Mouse (Mus musculus) small intestine, adult 2 months (tissue): ENCODE data around the gene Gsdmc4. TPM values are rescaled to one million over a fixed set of nuclear protein-coding genes. Genes with fewer than 3 reads are reported as not detected.
"Not testable (repeated sequence)": the region's sequence is repeated elsewhere in the genome, so short reads cannot be mapped to it uniquely, and the experiment has no call there.

Experiments
- H3K27ac ChIP-seq: fragments of 200-500 bp; 2 replicates; pipeline ENCODE4 v1.5.1; 2012; ENCODE audit warnings: low read depth, low read length, control low read depth, inconsistent platforms; ENCODE audit not compliant: insufficient read depth
- H3K27me3 ChIP-seq: fragments of 200-500 bp; 2 replicates; pipeline ENCODE4 v1.6.1; 2012; ENCODE audit warnings: mild to moderate bottlenecking, moderate library complexity, low read length, inconsistent platforms; ENCODE audit not compliant: control insufficient read depth, insufficient read depth
- H3K36me3 ChIP-seq: fragments of 200-500 bp; 2 replicates; pipeline ENCODE4 v1.6.1; 2012; ENCODE audit warnings: mild to moderate bottlenecking, low read length, control low read depth, inconsistent platforms; ENCODE audit not compliant: control insufficient read depth, insufficient read depth
- H3K4me1 ChIP-seq: fragments of 200-500 bp; 2 replicates; pipeline ENCODE4 v1.6.1; 2012; ENCODE audit warnings: low read length, inconsistent platforms, mixed read lengths; ENCODE audit not compliant: control insufficient read depth, insufficient read depth, insufficient read length
- H3K4me3 ChIP-seq: fragments of 200-500 bp; 2 replicates; pipeline ENCODE4 v1.5.1; 2012; ENCODE audit warnings: low read depth, mild to moderate bottlenecking, control low read depth, inconsistent platforms, low read length, moderate library complexity
- CTCF ChIP-seq: fragments of 200-500 bp; IDR thresholded peaks from 2 replicates; pipeline ENCODE4 v1.5.1; 2012; ENCODE audit warnings: low read depth, mild to moderate bottlenecking, control low read depth, inconsistent platforms, low read length, moderate library complexity, mixed read lengths; ENCODE audit not compliant: insufficient replicate concordance, insufficient read length; ENCODE audit errors: extremely low read depth
- POLR2A ChIP-seq: fragments of 200-500 bp; IDR thresholded peaks from 2 replicates; pipeline ENCODE4 v1.6.1; 2012; ENCODE audit warnings: low read depth, mild to moderate bottlenecking, control low read depth, inconsistent platforms, low read length, moderate library complexity
- WGBS: fragments of 180-500 bp; shearing (Covaris S2); methylation state at CpG from one replicate; pipeline ENCODE4 v1.1.7; 2018; 5-methylcytosine and 5-hydroxymethylcytosine counted together
- polyA plus RNA-seq: library from polyadenylated mRNA; depleted of rRNA; stranded (reverse); fragments of >200 nt; gene quantifications from 2 replicates; pipeline ENCODE4 v1.2.3, GENCODE M21; 2012; rRNA removed

Gene Gsdmc4
- polyA plus RNA-seq, result 1.1 and 30.6 TPM in 2 replicates

DNA sequence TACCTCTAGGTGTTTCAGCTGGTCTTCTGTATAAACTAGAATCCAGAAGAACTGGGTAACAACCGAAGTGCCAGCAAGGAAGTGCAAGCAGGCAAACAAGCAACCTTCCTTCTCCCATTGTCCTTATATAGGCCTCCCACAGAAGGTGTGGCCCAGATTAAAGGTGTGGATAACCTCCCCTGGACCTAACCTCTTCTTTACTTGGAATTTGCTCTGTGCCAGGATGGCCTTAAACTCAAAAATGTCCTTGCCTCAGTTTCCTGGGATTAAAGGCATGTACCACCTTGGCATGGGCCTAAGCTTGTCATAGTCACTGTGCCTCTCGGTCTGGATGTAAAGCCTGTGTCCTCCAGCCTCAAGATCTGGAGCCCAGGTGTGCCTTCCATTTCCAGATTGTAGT lies at the start of gene Gsdmc4:
Gene Gsdmc4 (minus strand): TSS at position 101 of the 400 bp plus-strand sequence.
- not testable (repeated sequence) for H3K4me3 ChIP-seq
- WGBS, result 63% methylated on average over 2 of the region's 2 CpGs

DNA sequence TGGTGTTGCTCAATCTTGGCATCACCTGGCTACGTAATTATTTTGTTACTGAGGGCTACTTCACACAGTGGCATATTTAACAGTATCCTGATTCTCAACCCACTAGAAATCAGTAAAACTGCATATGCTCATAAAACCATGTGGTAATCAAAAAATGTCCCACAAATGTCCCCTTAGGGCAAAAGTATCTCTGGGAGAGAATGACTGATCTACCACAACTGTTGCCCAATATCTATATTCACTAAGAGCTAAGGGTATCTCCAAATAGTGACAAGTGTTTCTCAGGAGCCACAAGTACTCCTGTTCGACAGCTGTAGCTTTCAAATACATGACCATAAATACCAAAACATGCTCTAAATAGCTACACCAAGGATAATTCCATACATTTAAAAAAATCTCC lies 48.4 kb upstream of the Gsdmc4 start:
- Histone ChIP-seq H3K4me1 (no peaks in the 10 kb centered on the region), H3K4me3 (no peak overlapping the region), H3K36me3 (no peaks in the 10 kb centered on the region), H3K27me3 (no peaks in the 10 kb centered on the region), H3K27ac (no peak overlapping the region)
- 88% methylated on average over 2 of the region's 2 CpGs for WGBS
- no peak for TF ChIP-seq CTCF
- no peak for TF ChIP-seq POLR2A

More for the DNA sequence above, at the start of gene Gsdmc4:
- H3K27ac ChIP-seq, H3K36me3 ChIP-seq, H3K4me1 ChIP-seq, H3K27me3 ChIP-seq: not testable (repeated sequence)

- TF ChIP-seq CTCF, result no peak
- TF ChIP-seq POLR2A, result no peak
Measured at GRCm38 (mm10) chr15:63957553-63957952, 45.5 kb upstream of the Gsdmc4 start.

GRCm38 (mm10) chr15:63953256-63953655 lies 41.2 kb upstream of the Gsdmc4 start:
- no peaks in the 10 kb centered on the region for H3K4me1 ChIP-seq
- TF ChIP-seq POLR2A (no peak), CTCF (no peak)
- H3K27me3 ChIP-seq, result no peaks in the 10 kb centered on the region
- no peak overlapping the region for H3K4me3 ChIP-seq
- H3K27ac ChIP-seq, result no peak overlapping the region
- WGBS, result 77% methylated on average over 4 of the region's 4 CpGs
- peaks cover 10% of the 10 kb centered on the region; the same call in 1 of the 2 replicates for H3K36me3 ChIP-seq

More at GRCm38 (mm10) chr15:63957553-63957952, 45.5 kb upstream of the Gsdmc4 start:
- Histone ChIP-seq H3K27me3 (no peaks in the 10 kb centered on the region), H3K36me3 (no peaks in the 10 kb centered on the region), H3K27ac (no peak overlapping the region), H3K4me3 (no peak overlapping the region), H3K4me1 (no peaks in the 10 kb centered on the region)

DNA sequence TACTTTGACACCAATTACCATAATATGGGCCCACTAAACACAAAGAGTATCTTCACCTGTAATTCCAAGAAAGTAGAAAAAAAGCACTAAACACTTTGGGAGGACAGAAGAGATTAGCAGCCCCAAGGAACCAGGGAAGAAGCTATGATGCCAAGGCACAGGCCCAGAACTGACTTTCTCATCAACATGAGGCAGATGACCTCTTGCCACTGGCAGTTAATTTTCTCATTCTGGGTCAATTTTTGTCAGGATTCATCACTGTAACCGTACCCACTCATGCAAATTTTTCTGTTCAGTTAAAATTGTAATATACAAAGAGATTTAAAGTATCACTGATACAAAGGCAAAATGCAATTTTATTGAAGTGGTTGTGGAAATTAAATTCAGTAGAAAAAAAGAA lies 29.1 kb upstream of the Gsdmc4 start:
- peaks cover 33% of the 10 kb centered on the region for H3K36me3 ChIP-seq
- WGBS, result 94% methylated on average over 1 of the region's 1 CpGs
- TF ChIP-seq POLR2A (no peak), CTCF (no peak)
- H3K4me3 ChIP-seq, result no peak overlapping the region
- no peaks in the 10 kb centered on the region for H3K4me1 ChIP-seq
- H3K27ac ChIP-seq, result no peak overlapping the region
- H3K27me3 ChIP-seq, result no peaks in the 10 kb centered on the region

GRCm38 (mm10) chr15:63932656-63933055 lies 20.6 kb upstream of the Gsdmc4 start:
- 93% methylated on average over 1 of the region's 1 CpGs for WGBS
- Histone ChIP-seq H3K27ac (no peak overlapping the region), H3K4me3 (no peak overlapping the region), H3K27me3 (no peaks in the 10 kb centered on the region), H3K4me1 (no peaks in the 10 kb centered on the region), H3K36me3 (peaks cover 42% of the 10 kb centered on the region)
- TF ChIP-seq CTCF, result no peak
- TF ChIP-seq POLR2A, result no peak

- Histone ChIP-seq H3K27me3 (no peaks in the 10 kb centered on the region), H3K36me3 (peaks cover 39% of the 10 kb centered on the region), H3K27ac (no peak overlapping the region), H3K4me1 (no peaks in the 10 kb centered on the region), H3K4me3 (no peak overlapping the region)
- 96% methylated on average over 1 of the region's 1 CpGs for WGBS
- TF ChIP-seq CTCF (no peak), POLR2A (no peak)
Measured at GRCm38 (mm10) chr15:63931404-63931803, 19.3 kb upstream of the Gsdmc4 start.
